Mouse (Mus musculus) C2C12 (cell line): ENCODE measurements around the gene Trim15. TPM values are rescaled to one million over a fixed set of nuclear protein-coding genes. Genes with fewer than 3 reads are reported as not detected.
"Not testable (repeated sequence)": the region's sequence is repeated elsewhere in the genome, so short reads cannot be mapped to it uniquely, and the experiment has no call there.

Source experiments
- H3K27me3 ChIP-seq: one replicate; pipeline ENCODE4 v1.6.1; 2011; ENCODE audit not compliant: control insufficient read depth, insufficient read depth, insufficient read length
- H3K36me3 ChIP-seq: one replicate; pipeline ENCODE4 v1.6.1; 2011; ENCODE audit not compliant: control insufficient read depth, insufficient read depth
- H3K4me3 ChIP-seq: one replicate; pipeline ENCODE4 v1.5.1; 2011; ENCODE audit warnings: mild to moderate bottlenecking, control low read depth; ENCODE audit not compliant: poor library complexity, insufficient read depth, severe bottlenecking
- H3K79me2 ChIP-seq: one replicate; pipeline ENCODE4 v1.6.1; 2011; ENCODE audit not compliant: control insufficient read depth, insufficient read depth
- H3K79me3 ChIP-seq: one replicate; pipeline ENCODE4 v1.6.1; 2011; ENCODE audit warnings: low read depth, control low read depth
- H3ac ChIP-seq: one replicate; pipeline ENCODE3; 2011; ENCODE audit warnings: low read depth; ENCODE audit not compliant: control insufficient read depth, insufficient read length
- CEBPB ChIP-seq: IDR thresholded peaks from one replicate; pipeline ENCODE4 v1.6.1; 2011; ENCODE audit warnings: low read depth, mild to moderate bottlenecking, control low read depth, moderate library complexity
- CTCF ChIP-seq: IDR thresholded peaks from one replicate; pipeline ENCODE4 v1.5.1; 2011; ENCODE audit not compliant: control insufficient read depth, insufficient read depth, insufficient read length
- FOSL1 ChIP-seq: IDR thresholded peaks from one replicate; pipeline ENCODE4 v1.8.0; 2011; ENCODE audit warnings: mild to moderate bottlenecking, low read length; ENCODE audit not compliant: poor library complexity, insufficient read depth, severe bottlenecking
- MAX ChIP-seq: IDR thresholded peaks from one replicate; pipeline ENCODE4 v1.6.1; 2011; ENCODE audit warnings: mild to moderate bottlenecking, control low read depth
- MYOD1 ChIP-seq: IDR thresholded peaks from one replicate; pipeline ENCODE4 v1.6.1; 2011; ENCODE audit warnings: low read depth; ENCODE audit not compliant: control insufficient read depth, insufficient read length
- MYOG ChIP-seq: IDR thresholded peaks from one replicate; pipeline ENCODE4 v1.6.1; 2011; ENCODE audit not compliant: control insufficient read depth, insufficient read length; ENCODE audit errors: extremely low read depth
- USF1 ChIP-seq: IDR thresholded peaks from one replicate; pipeline ENCODE4 v1.6.1; 2011; ENCODE audit warnings: low read depth, mild to moderate bottlenecking, control low read depth, moderate library complexity
- polyA plus RNA-seq: library from polyadenylated mRNA; unstranded; fragments of >200 nt; fragmentation: generic; extraction: Trizol; gene quantifications from one replicate; pipeline ENCODE4 v1.2.1, GENCODE M21; 2012; ENCODE audit warnings: missing spikeins

Trim15 gene
- polyA plus RNA-seq, 1 experiment: 0.04 TPM

DNA sequence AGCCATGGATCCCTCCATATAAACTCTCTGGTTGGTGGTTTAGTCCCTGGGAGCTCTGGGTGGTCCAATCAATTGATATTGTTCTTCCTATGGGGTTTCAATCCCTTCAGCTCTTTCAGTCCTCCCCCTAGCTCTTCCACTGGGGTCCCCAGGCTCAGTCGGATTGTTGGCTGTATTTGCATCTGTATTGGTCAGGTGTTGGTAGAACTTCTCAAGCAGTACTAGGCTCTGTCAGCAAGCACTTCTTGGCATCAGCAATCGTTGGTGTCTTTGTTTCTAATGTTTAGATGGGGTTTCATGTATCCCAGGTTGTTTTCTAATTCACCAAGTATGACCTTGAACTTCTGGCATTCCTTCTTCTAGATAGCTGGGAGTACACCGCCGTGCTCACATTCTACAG lies 34.3 kb downstream of the Trim15 start:
- peaks cover 14% of the 10 kb centered on the region for H3K27me3 ChIP-seq
- H3K79me3 ChIP-seq: peaks cover 2% of the 10 kb centered on the region
- peaks cover 4% of the 10 kb centered on the region for H3K79me2 ChIP-seq
- no peak for TF ChIP-seq MAX
- no peak for TF ChIP-seq MYOG
- no peak for TF ChIP-seq CTCF
- TF ChIP-seq FOSL1: no peak
- no peak for TF ChIP-seq MYOD1
- no peak for TF ChIP-seq CEBPB
- no peak for TF ChIP-seq USF1
- no peak overlapping the region for H3ac ChIP-seq
- H3K4me3 ChIP-seq: no peak overlapping the region
- H3K36me3 ChIP-seq: no peaks in the 10 kb centered on the region

GRCm38 (mm10) chr17:36830470-36830869 lies 36.5 kb downstream of the Trim15 start:
- TF ChIP-seq CTCF (no peak), MYOG (no peak), USF1 (no peak), MYOD1 (no peak), MAX (no peak), FOSL1 (no peak), CEBPB (no peak)
- Histone ChIP-seq H3K27me3 (peaks cover 17% of the 10 kb centered on the region), H3K36me3 (no peaks in the 10 kb centered on the region), H3K79me2 (no peaks in the 10 kb centered on the region), H3K4me3 (no peak overlapping the region), H3K79me3 (no peaks in the 10 kb centered on the region), H3ac (no peak overlapping the region)

- Histone ChIP-seq H3K79me3 (no peaks in the 10 kb centered on the region), H3K4me3 (no peak overlapping the region), H3K36me3 (no peaks in the 10 kb centered on the region), H3K27me3 (peaks cover 14% of the 10 kb centered on the region), H3ac (no peak overlapping the region), H3K79me2 (no peaks in the 10 kb centered on the region)
- TF ChIP-seq MAX: no peak
- no peak for TF ChIP-seq CEBPB
- TF ChIP-seq MYOG: no peak
- TF ChIP-seq MYOD1: no peak
- TF ChIP-seq CTCF: no peak
- no peak for TF ChIP-seq FOSL1
- no peak for TF ChIP-seq USF1
Measured at GRCm38 (mm10) chr17:36828488-36828887, 38.5 kb downstream of the Trim15 start.

GRCm38 (mm10) chr17:36826002-36826401 lies 41.0 kb downstream of the Trim15 start:
- TF ChIP-seq CTCF (peak; percentile 37), MAX (peak; percentile 43)
- not testable (repeated sequence) for H3K79me3 ChIP-seq, H3ac ChIP-seq, H3K79me2 ChIP-seq, H3K36me3 ChIP-seq, H3K4me3 ChIP-seq
- peaks cover 14% of the 10 kb centered on the region for H3K27me3 ChIP-seq

DNA sequence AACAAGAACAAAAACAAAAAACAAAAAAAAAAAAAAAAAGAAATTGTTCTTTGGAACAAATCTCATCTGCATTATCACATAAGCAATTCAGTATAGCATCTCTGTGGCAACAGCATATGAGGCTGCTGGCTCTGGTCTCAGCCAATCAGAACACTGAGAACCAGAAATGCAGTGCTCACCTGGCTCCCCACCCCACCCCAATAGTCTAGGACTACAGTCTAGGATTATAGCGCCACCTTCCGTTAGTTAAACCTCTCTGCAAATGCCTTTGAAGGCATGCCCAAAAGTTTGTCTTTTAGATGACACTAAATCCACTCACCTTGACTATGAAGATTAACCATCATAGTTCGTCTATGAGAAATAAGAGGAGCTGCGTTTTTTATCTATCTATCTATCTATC lies 41.5 kb downstream of the Trim15 start:
- Histone ChIP-seq H3K27me3 (peaks cover 14% of the 10 kb centered on the region), H3K79me2 (no peaks in the 10 kb centered on the region), H3K4me3 (no peak overlapping the region), H3K79me3 (no peaks in the 10 kb centered on the region), H3ac (no peak overlapping the region), H3K36me3 (no peaks in the 10 kb centered on the region)
- TF ChIP-seq CTCF (no peak), MAX (no peak), FOSL1 (no peak), USF1 (no peak), MYOD1 (no peak), MYOG (no peak), CEBPB (no peak)

- Histone ChIP-seq H3K79me3 (no peaks in the 10 kb centered on the region), H3K36me3 (no peaks in the 10 kb centered on the region), H3ac (no peak overlapping the region), H3K27me3 (peaks cover 14% of the 10 kb centered on the region), H3K79me2 (no peaks in the 10 kb centered on the region), H3K4me3 (no peak overlapping the region)
- TF ChIP-seq MYOD1 (no peak), CEBPB (no peak), USF1 (no peak), FOSL1 (no peak), MAX (no peak), CTCF (no peak), MYOG (no peak)
Measured at GRCm38 (mm10) chr17:36824005-36824404, 43.0 kb downstream of the Trim15 start.
